Mouse (Mus musculus): ENCODE measurements at regions not wholly inside any gene's neighbourhood (a gene's known extent, or its start where the extent isn't known, plus 50 kb on each side); places are given as distances from the start of the nearest gene placed in this dataset.

- TF ChIP-seq CTCF (IDR thresholded peaks at IDR 0.05; ENCODE audit: low read depth, low read length) (no peak), POLR2A (IDR thresholded peaks at IDR 0.05; ENCODE audit: extremely low read depth, insufficient read depth, low read length) (no peak)
Measured at GRCm38 (mm10) chr1:35697834-35698500, 370.2 kb upstream of the Hs6st1 start.

GRCm38 (mm10) chr1:35702585-35702984 lies 365.6 kb upstream of the Hs6st1 start:
- no peak for DNase-seq (ENCODE audit: extremely low read depth, low read depth, low spot score)
- WGBS = 59% methylated on average over 1 of the region's 1 CpGs
- Histone ChIP-seq H3K27ac (replicated peaks; ENCODE audit: insufficient read depth, low read depth, low read length) (no peak overlapping the region), H3K27me3 (ENCODE audit: control insufficient read depth, insufficient read depth, low read length) (no peaks in the 10 kb centered on the region), H3K4me1 (ENCODE audit: control insufficient read depth, insufficient read depth, low read length) (no peaks in the 10 kb centered on the region), H3K4me3 (ENCODE audit: insufficient read depth, low read depth, low read length) (no peak overlapping the region), H3K79me2 (ENCODE audit: control insufficient read depth, insufficient read depth, low read length) (no peaks in the 10 kb centered on the region), H3K36me3 (ENCODE audit: control insufficient read depth, insufficient read depth, low read length) (no peaks in the 10 kb centered on the region), H3K9ac (ENCODE audit: low read depth, low read length) (no peak overlapping the region)
- TF ChIP-seq POLR2A (IDR thresholded peaks at IDR 0.05; ENCODE audit: extremely low read depth, insufficient read depth, low read length) (no peak), CTCF (IDR thresholded peaks at IDR 0.05; ENCODE audit: low read depth, low read length) (no peak)

More at GRCm38 (mm10) chr1:35697834-35698500, 370.2 kb upstream of the Hs6st1 start:
- DNase-seq (ENCODE audit: extremely low read depth, low read depth, low spot score) = no peak
- Histone ChIP-seq H3K27ac (replicated peaks; ENCODE audit: insufficient read depth, low read depth, low read length) (no peak overlapping the region), H3K4me1 (ENCODE audit: control insufficient read depth, insufficient read depth, low read length) (no peaks in the 10 kb centered on the region), H3K79me2 (ENCODE audit: control insufficient read depth, insufficient read depth, low read length) (no peaks in the 10 kb centered on the region), H3K27me3 (ENCODE audit: control insufficient read depth, insufficient read depth, low read length) (no peaks in the 10 kb centered on the region), H3K4me3 (ENCODE audit: insufficient read depth, low read depth, low read length) (no peak overlapping the region), H3K9ac (ENCODE audit: low read depth, low read length) (no peak overlapping the region), H3K36me3 (ENCODE audit: control insufficient read depth, insufficient read depth, low read length) (no peaks in the 10 kb centered on the region)
- 43% methylated on average over 10 of the region's 10 CpGs for whole genome bisulfite sequencing

GRCm38 (mm10) chr1:35706336-35706735 lies 361.9 kb upstream of the Hs6st1 start:
- H3K9ac ChIP-seq (ENCODE audit: low read depth, low read length) = no peak overlapping the region
- no peaks in the 10 kb centered on the region for H3K36me3 ChIP-seq (ENCODE audit: control insufficient read depth, insufficient read depth, low read length)
- no peak for TF ChIP-seq POLR2A (IDR thresholded peaks at IDR 0.05; ENCODE audit: extremely low read depth, insufficient read depth, low read length)
- no peak for TF ChIP-seq CTCF (IDR thresholded peaks at IDR 0.05; ENCODE audit: low read depth, low read length)
- 82% methylated on average over 6 of the region's 6 CpGs for whole genome bisulfite sequencing
- peaks cover 2% of the 10 kb centered on the region; the same call in 1 of the 2 replicates for H3K4me1 ChIP-seq (ENCODE audit: control insufficient read depth, insufficient read depth, low read length)
- H3K79me2 ChIP-seq (ENCODE audit: control insufficient read depth, insufficient read depth, low read length) = no peaks in the 10 kb centered on the region
- H3K4me3 ChIP-seq (ENCODE audit: insufficient read depth, low read depth, low read length) = no peak overlapping the region
- no peak overlapping the region for H3K27ac ChIP-seq (replicated peaks; ENCODE audit: insufficient read depth, low read depth, low read length)
- no peak for DNase-seq (ENCODE audit: extremely low read depth, low read depth, low spot score)
- H3K27me3 ChIP-seq (ENCODE audit: control insufficient read depth, insufficient read depth, low read length) = no peaks in the 10 kb centered on the region

GRCm38 (mm10) chr1:35708176-35708788 lies 359.9 kb upstream of the Hs6st1 start:
- Histone ChIP-seq H3K36me3 (ENCODE audit: control insufficient read depth, insufficient read depth, low read length) (no peaks in the 10 kb centered on the region), H3K4me1 (ENCODE audit: control insufficient read depth, insufficient read depth, low read length) (peaks cover 2% of the 10 kb centered on the region; the same call in 1 of the 2 replicates), H3K9ac (ENCODE audit: low read depth, low read length) (no peak overlapping the region), H3K79me2 (ENCODE audit: control insufficient read depth, insufficient read depth, low read length) (no peaks in the 10 kb centered on the region), H3K27me3 (ENCODE audit: control insufficient read depth, insufficient read depth, low read length) (no peaks in the 10 kb centered on the region), H3K4me3 (ENCODE audit: insufficient read depth, low read depth, low read length) (no peak overlapping the region), H3K27ac (replicated peaks; ENCODE audit: insufficient read depth, low read depth, low read length) (no peak overlapping the region)
- WGBS = 88% methylated on average over 2 of the region's 2 CpGs
- TF ChIP-seq POLR2A (IDR thresholded peaks at IDR 0.05; ENCODE audit: extremely low read depth, insufficient read depth, low read length) = no peak
- DNase-seq (ENCODE audit: extremely low read depth, low read depth, low spot score) = no peak

- Histone ChIP-seq H3K36me3 (ENCODE audit: control insufficient read depth, insufficient read depth, low read length) (no peaks in the 10 kb centered on the region), H3K4me3 (ENCODE audit: insufficient read depth, low read depth, low read length) (no peak overlapping the region), H3K27ac (replicated peaks; ENCODE audit: insufficient read depth, low read depth, low read length) (no peak overlapping the region), H3K79me2 (ENCODE audit: control insufficient read depth, insufficient read depth, low read length) (no peaks in the 10 kb centered on the region), H3K9ac (ENCODE audit: low read depth, low read length) (no peak overlapping the region), H3K27me3 (ENCODE audit: control insufficient read depth, insufficient read depth, low read length) (no peaks in the 10 kb centered on the region), H3K4me1 (ENCODE audit: control insufficient read depth, insufficient read depth, low read length) (peaks cover 2% of the 10 kb centered on the region; the same call in 1 of the 2 replicates)
- TF ChIP-seq POLR2A (IDR thresholded peaks at IDR 0.05; ENCODE audit: extremely low read depth, insufficient read depth, low read length) = no peak
- no peak for TF ChIP-seq CTCF (IDR thresholded peaks at IDR 0.05; ENCODE audit: low read depth, low read length)
- no peak for DNase-seq (ENCODE audit: extremely low read depth, low read depth, low spot score)
Measured at GRCm38 (mm10) chr1:35709214-35709613, 359.0 kb upstream of the Hs6st1 start.

GRCm38 (mm10) chr1:35713961-35714360 lies 354.2 kb upstream of the Hs6st1 start:
- Histone ChIP-seq H3K4me3 (ENCODE audit: insufficient read depth, low read depth, low read length) (no peak overlapping the region), H3K9ac (ENCODE audit: low read depth, low read length) (no peak overlapping the region), H3K4me1 (ENCODE audit: control insufficient read depth, insufficient read depth, low read length) (0 out of 2 replicates have a peak, but pooled peaks cover 2% of the 10 kb centered on the region), H3K36me3 (ENCODE audit: control insufficient read depth, insufficient read depth, low read length) (no peaks in the 10 kb centered on the region), H3K27ac (replicated peaks; ENCODE audit: insufficient read depth, low read depth, low read length) (no peak overlapping the region), H3K79me2 (ENCODE audit: control insufficient read depth, insufficient read depth, low read length) (no peaks in the 10 kb centered on the region), H3K27me3 (ENCODE audit: control insufficient read depth, insufficient read depth, low read length) (no peaks in the 10 kb centered on the region)
- no peak for DNase-seq (ENCODE audit: extremely low read depth, low read depth, low spot score)
- no peak for TF ChIP-seq POLR2A (IDR thresholded peaks at IDR 0.05; ENCODE audit: extremely low read depth, insufficient read depth, low read length)
- no peak for TF ChIP-seq CTCF (IDR thresholded peaks at IDR 0.05; ENCODE audit: low read depth, low read length)
- WGBS = 85% methylated on average over 4 of the region's 4 CpGs
